Mouse (Mus musculus) kidney, postnatal 0 days (tissue): ENCODE measurements at regions not wholly inside any gene's neighbourhood (a gene's known extent, or its start where the extent isn't known, plus 50 kb on each side); places are given as distances from the start of the nearest gene placed in this dataset.

Source experiments
- ATAC-seq: fragments of 200-750 bp; cut with Nextera tagmentation; replicated peaks from 2 replicates; pipeline ENCODE4 v1.8.0; 2017; ENCODE audit warnings: low read depth, moderate number of reproducible peaks, moderate TSS enrichment, moderate library complexity; ENCODE audit not compliant: low FRiP score
- DNase-seq: peaks from one replicate; pipeline ENCODE4 v3.0.0-alpha.2; 2016; ENCODE audit warnings: low spot score
- H3K27ac ChIP-seq: fragments of 300-500 bp; sonication (generic); 2 replicates; pipeline ENCODE4 v1.5.1; 2014; ENCODE audit warnings: mild to moderate bottlenecking
- H3K27me3 ChIP-seq: fragments of 300-500 bp; sonication (generic); 2 replicates; pipeline ENCODE4 v1.6.1; 2014; ENCODE audit warnings: low read length, mixed read lengths; ENCODE audit not compliant: insufficient read depth
- H3K36me3 ChIP-seq: fragments of 300-500 bp; sonication (generic); 2 replicates; pipeline ENCODE4 v1.6.1; 2014; ENCODE audit warnings: low read length, mixed read lengths; ENCODE audit not compliant: insufficient read depth
- H3K4me1 ChIP-seq: fragments of 300-500 bp; sonication (generic); replicated peaks from 2 replicates; pipeline ENCODE4 v1.6.1; 2014; ENCODE audit warnings: antibody characterized with exemption, low read length, mixed read lengths; ENCODE audit not compliant: insufficient read depth
- H3K4me2 ChIP-seq: fragments of 300-500 bp; sonication (generic); 2 replicates; pipeline ENCODE4 v1.6.1; 2014; ENCODE audit warnings: mild to moderate bottlenecking, low read length, moderate library complexity, mixed read lengths
- H3K4me3 ChIP-seq: fragments of 300-500 bp; sonication (generic); replicated peaks from 2 replicates; pipeline ENCODE4 v1.5.1; 2014; ENCODE audit warnings: low read depth, low read length
- H3K9ac ChIP-seq: fragments of 300-500 bp; sonication (generic); 2 replicates; pipeline ENCODE4 v1.6.1; 2014; ENCODE audit warnings: low read depth, low read length
- H3K9me3 ChIP-seq: fragments of 300-500 bp; sonication (generic); replicated peaks from 2 replicates; pipeline ENCODE4 v1.6.1; 2016; ENCODE audit warnings: low read length, inconsistent platforms, mixed read lengths
- CTCF ChIP-seq: IDR thresholded peaks from 2 replicates; pipeline ENCODE4 v1.5.1; 2016; ENCODE audit warnings: antibody characterized with exemption, low read depth, mild to moderate bottlenecking, moderate library complexity
- WGBS: fragments of 180-500 bp; shearing (Covaris S2); extraction: QIAGEN DNeasy Blood & Tissue Kit; methylation state at CpG from one replicate; pipeline ENCODE4 v1.1.7; 2014; 5-methylcytosine and 5-hydroxymethylcytosine counted together

DNA sequence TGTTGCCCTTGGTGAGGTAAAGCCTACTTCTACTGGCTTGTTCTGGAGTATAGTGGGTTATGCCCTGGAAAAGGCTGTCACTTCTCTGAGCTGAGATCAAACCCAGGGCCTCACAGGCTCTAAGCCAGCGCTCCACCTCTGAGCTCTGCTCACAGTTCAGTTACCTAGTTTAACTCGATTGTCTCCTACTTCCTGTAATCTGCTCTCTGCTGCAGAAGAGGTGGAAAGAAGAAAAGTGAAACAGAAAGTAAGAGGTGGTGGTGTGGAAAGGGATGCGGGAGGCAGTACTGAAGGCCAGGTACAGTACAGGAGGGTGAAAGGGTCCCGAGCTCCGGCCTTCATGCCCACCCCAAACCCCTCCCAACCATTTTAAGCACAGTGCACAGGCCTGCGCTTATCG lies 455.7 kb downstream of the Zfp704 start:
- 81% methylated on average over 7 of the region's 7 CpGs for WGBS
- H3K27ac ChIP-seq, result no peak overlapping the region
- no peaks in the 10 kb centered on the region for H3K4me1 ChIP-seq
- H3K36me3 ChIP-seq, result no peaks in the 10 kb centered on the region
- no peak for ATAC-seq
- no peak overlapping the region for H3K9ac ChIP-seq
- DNase-seq, result no peak
- no peak overlapping the region for H3K4me3 ChIP-seq
- no peak overlapping the region for H3K4me2 ChIP-seq
- no peaks in the 10 kb centered on the region for H3K9me3 ChIP-seq
- TF ChIP-seq CTCF, result no peak
- H3K27me3 ChIP-seq, result no peaks in the 10 kb centered on the region

DNA sequence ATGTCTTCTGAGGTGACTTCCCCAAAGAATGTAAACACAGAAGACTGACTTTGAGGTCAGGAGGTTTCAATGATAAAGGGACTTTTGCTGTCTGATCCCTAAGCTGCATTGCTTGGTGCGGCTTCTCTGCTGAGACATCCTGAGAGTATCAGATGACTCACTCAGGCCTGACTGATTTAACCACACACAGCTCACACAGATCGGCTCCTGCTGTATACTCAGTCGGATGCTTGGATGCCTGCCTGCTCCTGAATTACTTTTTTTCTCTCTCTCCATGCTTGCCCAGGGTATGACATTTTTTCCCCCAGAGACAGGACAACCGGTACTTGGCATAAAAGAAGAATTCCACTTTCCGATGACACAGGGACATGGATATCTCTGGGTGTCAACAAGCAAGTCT lies 456.2 kb downstream of the Zfp704 start:
- Histone ChIP-seq H3K9me3 (no peaks in the 10 kb centered on the region), H3K4me1 (no peaks in the 10 kb centered on the region), H3K9ac (no peak overlapping the region), H3K4me2 (no peak overlapping the region), H3K27ac (no peak overlapping the region), H3K4me3 (no peak overlapping the region), H3K27me3 (no peaks in the 10 kb centered on the region), H3K36me3 (no peaks in the 10 kb centered on the region)
- 40% methylated on average over 5 of the region's 5 CpGs for WGBS
- no peak for DNase-seq
- no peak for TF ChIP-seq CTCF
- ATAC-seq, result no peak

DNA sequence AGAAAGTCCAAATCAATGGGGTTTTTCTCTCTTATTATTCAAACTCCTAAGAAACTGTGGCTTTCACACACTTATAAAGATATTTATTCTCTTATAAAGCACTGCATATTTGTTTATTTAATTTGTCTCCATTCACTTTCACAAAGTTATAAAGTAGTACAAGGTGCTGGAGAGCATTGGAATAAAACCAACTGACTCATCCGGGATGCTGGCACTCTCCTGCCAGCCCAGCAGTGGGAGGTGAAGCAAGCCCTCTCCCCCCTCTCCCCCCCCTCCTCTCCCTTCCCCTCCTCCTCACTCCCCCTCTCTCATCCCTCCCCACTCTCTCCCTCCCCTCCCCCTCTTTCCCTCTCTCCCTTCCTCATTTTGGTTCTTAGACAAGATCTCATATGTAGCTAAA lies 457.6 kb downstream of the Zfp704 start:
- H3K9ac ChIP-seq, result no peak overlapping the region
- WGBS, result 44% methylated on average over 1 of the region's 1 CpGs
- H3K36me3 ChIP-seq, result no peaks in the 10 kb centered on the region
- no peaks in the 10 kb centered on the region for H3K27me3 ChIP-seq
- H3K4me2 ChIP-seq, result no peak overlapping the region
- TF ChIP-seq CTCF, result no peak
- H3K4me3 ChIP-seq, result no peak overlapping the region
- H3K27ac ChIP-seq, result no peak overlapping the region
- H3K9me3 ChIP-seq, result no peaks in the 10 kb centered on the region
- no peak for DNase-seq
- no peak for ATAC-seq
- H3K4me1 ChIP-seq, result no peaks in the 10 kb centered on the region

DNA sequence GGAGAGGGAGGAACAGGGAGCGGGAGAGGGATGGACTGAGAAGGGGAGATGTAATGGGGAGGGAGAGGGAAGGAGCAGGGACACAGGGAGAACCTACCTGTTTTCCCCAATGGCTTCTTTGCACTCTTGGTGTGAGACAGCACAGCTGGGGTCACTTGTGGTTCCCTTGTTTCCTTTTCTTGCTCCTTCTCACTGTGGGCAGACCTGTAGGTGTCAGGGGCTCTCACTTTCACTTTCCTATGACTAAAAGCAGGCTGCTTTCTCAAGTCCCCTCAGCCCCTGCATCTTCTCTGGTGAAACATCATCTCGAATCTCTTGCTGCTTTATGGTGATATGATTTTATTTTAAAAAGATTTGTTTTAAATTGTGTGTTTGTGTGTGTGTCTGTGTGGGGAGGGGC lies 458.3 kb downstream of the Zfp704 start:
- DNase-seq (no peak), ATAC-seq (no peak)
- no peaks in the 10 kb centered on the region for H3K27me3 ChIP-seq
- H3K4me2 ChIP-seq, result no peak overlapping the region
- H3K27ac ChIP-seq, result no peak overlapping the region
- no peaks in the 10 kb centered on the region for H3K9me3 ChIP-seq
- H3K36me3 ChIP-seq, result no peaks in the 10 kb centered on the region
- no peaks in the 10 kb centered on the region for H3K4me1 ChIP-seq
- WGBS, result 49% methylated on average over 2 of the region's 2 CpGs
- TF ChIP-seq CTCF, result no peak
- H3K9ac ChIP-seq, result no peak overlapping the region
- no peak overlapping the region for H3K4me3 ChIP-seq

DNA sequence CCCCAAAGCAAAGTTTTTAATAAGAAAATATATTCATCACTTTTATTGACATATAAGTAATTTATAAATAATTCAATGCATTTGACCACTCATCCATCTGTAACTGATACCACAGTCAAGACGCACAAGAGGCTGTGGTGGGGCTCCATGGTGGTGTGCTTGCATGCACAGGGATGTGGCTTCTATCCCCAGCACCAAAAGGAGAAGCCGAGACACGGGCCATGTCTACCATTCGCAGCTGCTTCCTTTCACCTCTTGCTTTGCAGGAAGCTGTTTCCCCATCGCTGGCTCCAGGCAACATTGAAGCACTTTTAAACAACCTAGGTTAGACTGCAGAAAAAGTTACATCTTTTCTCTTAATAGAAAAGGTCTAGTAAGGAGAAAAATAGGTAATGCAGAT lies 461.3 kb downstream of the Zfp704 start:
- H3K36me3 ChIP-seq, result no peaks in the 10 kb centered on the region
- no peaks in the 10 kb centered on the region for H3K9me3 ChIP-seq
- H3K4me1 ChIP-seq, result no peaks in the 10 kb centered on the region
- no peak overlapping the region for H3K27ac ChIP-seq
- ATAC-seq (no peak), DNase-seq (no peak)
- WGBS, result 75% methylated on average over 5 of the region's 5 CpGs
- no peak overlapping the region for H3K4me3 ChIP-seq
- H3K27me3 ChIP-seq, result no peaks in the 10 kb centered on the region
- no peak overlapping the region for H3K4me2 ChIP-seq
- H3K9ac ChIP-seq, result no peak overlapping the region
- no peak for TF ChIP-seq CTCF

DNA sequence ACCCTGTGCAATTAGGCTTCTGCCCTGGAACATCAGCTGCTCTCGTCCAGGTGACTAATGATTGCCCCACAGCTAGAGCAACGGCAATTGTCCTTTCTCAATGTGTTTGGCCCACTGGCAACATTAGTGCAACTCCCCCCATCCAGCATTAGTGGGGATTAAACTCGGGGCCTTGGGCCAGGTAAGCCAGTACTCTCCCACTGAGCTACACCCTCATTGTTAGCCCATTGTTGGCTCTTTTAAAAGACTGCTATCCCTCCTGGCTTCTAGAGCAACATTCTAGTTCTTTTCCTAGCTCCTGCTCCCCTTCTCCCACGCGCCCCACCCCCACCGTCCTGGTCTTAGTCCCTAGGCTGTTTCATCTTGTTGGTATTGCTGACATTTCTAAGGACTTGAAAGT lies 463.4 kb downstream of the Zfp704 start:
- Histone ChIP-seq H3K4me3 (no peak overlapping the region), H3K4me2 (no peak overlapping the region), H3K27ac (no peak overlapping the region), H3K27me3 (no peaks in the 10 kb centered on the region), H3K4me1 (no peaks in the 10 kb centered on the region), H3K9me3 (no peaks in the 10 kb centered on the region), H3K9ac (no peak overlapping the region), H3K36me3 (no peaks in the 10 kb centered on the region)
- ATAC-seq, result no peak
- no peak for TF ChIP-seq CTCF
- WGBS, result 62% methylated on average over 6 of the region's 6 CpGs
- DNase-seq, result no peak

DNA sequence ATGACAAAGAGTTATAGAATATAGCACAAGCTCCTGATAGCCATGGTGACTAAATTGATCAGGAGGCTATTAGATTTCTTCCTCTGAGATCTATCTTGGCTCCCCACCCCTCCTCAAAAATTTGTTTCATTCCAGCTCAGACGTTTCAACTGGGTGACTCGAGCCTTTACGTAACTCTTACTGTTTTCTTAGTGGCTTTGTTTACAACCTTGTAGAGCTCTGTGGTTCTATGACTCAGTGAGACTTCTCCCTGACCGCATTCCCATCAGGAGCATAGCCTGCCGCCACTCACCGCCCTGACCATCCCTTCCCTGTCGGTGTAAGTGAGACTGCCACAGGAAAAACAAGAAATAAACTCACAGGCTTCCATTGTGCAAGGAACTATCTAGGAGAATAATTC lies 464.3 kb downstream of the Zfp704 start:
- no peak for TF ChIP-seq CTCF
- Histone ChIP-seq H3K36me3 (no peaks in the 10 kb centered on the region), H3K9ac (no peak overlapping the region), H3K4me1 (no peaks in the 10 kb centered on the region), H3K9me3 (no peaks in the 10 kb centered on the region), H3K27me3 (no peaks in the 10 kb centered on the region), H3K4me2 (no peak overlapping the region), H3K4me3 (no peak overlapping the region), H3K27ac (no peak overlapping the region)
- no peak for ATAC-seq
- 61% methylated on average over 7 of the region's 7 CpGs for WGBS
- no peak for DNase-seq
